Mouse (Mus musculus) kidney, embryonic 15.5 days (tissue): ENCODE measurements around the gene Jmjd1c. TPM values are rescaled to one million over a fixed set of nuclear protein-coding genes. Genes with fewer than 3 reads are reported as not detected.
A peak's percentile ranks its signal among the peaks of the same experiment; 100 is the strongest.

ENCODE experiments used
- ATAC-seq: fragments of 200-750 bp; cut with Nextera tagmentation; replicated peaks from 2 replicates; pipeline ENCODE4 v1.8.0; 2017; ENCODE audit warnings: moderate TSS enrichment; ENCODE audit not compliant: low FRiP score
- H3K27ac ChIP-seq: fragments of 300-500 bp; sonication (generic); 2 replicates; pipeline ENCODE4 v1.5.1; 2015; ENCODE audit warnings: mild to moderate bottlenecking, inconsistent platforms
- H3K27me3 ChIP-seq: fragments of 300-500 bp; sonication (generic); 2 replicates; pipeline ENCODE4 v1.6.1; 2015; ENCODE audit warnings: inconsistent platforms
- H3K36me3 ChIP-seq: fragments of 300-500 bp; sonication (generic); 2 replicates; pipeline ENCODE4 v1.6.1; 2015; ENCODE audit warnings: inconsistent platforms
- H3K4me1 ChIP-seq: fragments of 300-500 bp; sonication (generic); 2 replicates; pipeline ENCODE4 v1.6.1; 2015; ENCODE audit warnings: inconsistent platforms
- H3K4me2 ChIP-seq: fragments of 300-500 bp; sonication (generic); 2 replicates; pipeline ENCODE4 v1.6.1; 2015; ENCODE audit warnings: moderate library complexity, mild to moderate bottlenecking, inconsistent platforms
- H3K4me3 ChIP-seq: fragments of 300-500 bp; sonication (generic); replicated peaks from 2 replicates; pipeline ENCODE4 v1.5.1; 2015; ENCODE audit warnings: mild to moderate bottlenecking, inconsistent platforms
- H3K9ac ChIP-seq: fragments of 300-500 bp; sonication (generic); 2 replicates; pipeline ENCODE4 v1.6.1; 2015; ENCODE audit warnings: mild to moderate bottlenecking, inconsistent platforms
- H3K9me3 ChIP-seq: fragments of 300-500 bp; sonication (generic); replicated peaks from 2 replicates; pipeline ENCODE4 v1.6.1; 2016; ENCODE audit warnings: inconsistent platforms
- WGBS: fragments of 180-500 bp; shearing (Covaris S2); methylation state at CpG from one replicate; pipeline ENCODE4 v1.1.7; 2015; ENCODE audit warnings: mixed read lengths; 5-methylcytosine and 5-hydroxymethylcytosine counted together
- polyA plus RNA-seq: library from polyadenylated mRNA; unstranded; fragments of >200 nt; fragmentation: Nextera tagmentation; extraction: Ambion mirVana; gene quantifications from 2 replicates; pipeline ENCODE4 v1.2.1, GENCODE M21; 2015

Jmjd1c gene
- polyA plus RNA-seq, 1 experiment from 2014 or later = 42.6 TPM

DNA sequence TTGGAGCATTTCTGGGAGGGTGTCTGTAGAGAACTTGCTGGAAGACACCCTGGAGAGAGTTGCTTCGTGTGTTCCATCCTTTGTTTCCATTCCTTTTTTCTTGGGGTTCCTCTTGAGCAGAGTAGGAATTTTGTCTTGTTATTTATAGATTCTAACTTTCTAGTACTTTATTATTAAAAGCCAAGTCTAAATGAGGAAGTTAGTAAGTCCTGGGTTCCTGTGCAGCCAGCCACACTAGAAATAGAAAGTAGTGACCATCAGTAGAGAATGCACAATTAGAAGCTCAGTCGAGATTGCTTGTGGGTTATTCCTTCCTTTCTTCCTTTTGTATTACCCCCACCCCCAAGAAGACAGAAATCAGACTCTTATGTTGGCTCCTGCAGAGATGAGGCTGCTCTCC lies 27.8 kb downstream of the Jmjd1c start:
- H3K4me2 ChIP-seq = no peak overlapping the region
- ATAC-seq = no peak
- no peak overlapping the region for H3K9ac ChIP-seq
- no peaks in the 10 kb centered on the region for H3K36me3 ChIP-seq
- H3K27ac ChIP-seq = no peak overlapping the region
- H3K27me3 ChIP-seq = no peaks in the 10 kb centered on the region
- no peak overlapping the region for H3K4me3 ChIP-seq
- no peaks in the 10 kb centered on the region for H3K9me3 ChIP-seq
- 64% methylated on average over 2 of the region's 2 CpGs for WGBS
- peaks cover 51% of the 10 kb centered on the region for H3K4me1 ChIP-seq

DNA sequence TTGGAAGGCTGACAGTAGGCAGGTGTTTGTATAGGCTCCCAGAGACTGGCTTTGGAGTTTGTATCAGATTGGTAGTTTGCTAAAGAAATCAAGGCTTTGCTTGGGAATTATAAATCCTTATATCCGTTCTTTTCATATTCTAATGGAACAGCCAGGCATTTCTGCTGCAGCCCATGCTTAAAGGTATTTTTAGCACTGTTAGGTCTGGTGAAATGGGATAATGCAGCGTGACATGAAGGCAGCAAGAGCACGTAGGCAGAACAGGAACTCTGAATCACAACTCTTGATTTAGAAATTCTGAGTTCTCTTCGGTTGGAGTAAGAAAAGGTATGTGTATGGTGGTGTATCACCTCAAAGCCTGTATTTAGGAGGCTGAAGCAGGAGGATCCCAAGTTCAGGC lies 28.2 kb downstream of the Jmjd1c start:
- no peak for ATAC-seq
- H3K9ac ChIP-seq = no peak overlapping the region
- 77% methylated on average over 4 of the region's 4 CpGs for WGBS
- no peaks in the 10 kb centered on the region for H3K36me3 ChIP-seq
- no peak overlapping the region for H3K4me3 ChIP-seq
- H3K4me2 ChIP-seq = no peak overlapping the region
- peaks cover 47% of the 10 kb centered on the region for H3K4me1 ChIP-seq
- H3K27me3 ChIP-seq = no peaks in the 10 kb centered on the region
- H3K9me3 ChIP-seq = no peaks in the 10 kb centered on the region
- H3K27ac ChIP-seq = no peak overlapping the region

DNA sequence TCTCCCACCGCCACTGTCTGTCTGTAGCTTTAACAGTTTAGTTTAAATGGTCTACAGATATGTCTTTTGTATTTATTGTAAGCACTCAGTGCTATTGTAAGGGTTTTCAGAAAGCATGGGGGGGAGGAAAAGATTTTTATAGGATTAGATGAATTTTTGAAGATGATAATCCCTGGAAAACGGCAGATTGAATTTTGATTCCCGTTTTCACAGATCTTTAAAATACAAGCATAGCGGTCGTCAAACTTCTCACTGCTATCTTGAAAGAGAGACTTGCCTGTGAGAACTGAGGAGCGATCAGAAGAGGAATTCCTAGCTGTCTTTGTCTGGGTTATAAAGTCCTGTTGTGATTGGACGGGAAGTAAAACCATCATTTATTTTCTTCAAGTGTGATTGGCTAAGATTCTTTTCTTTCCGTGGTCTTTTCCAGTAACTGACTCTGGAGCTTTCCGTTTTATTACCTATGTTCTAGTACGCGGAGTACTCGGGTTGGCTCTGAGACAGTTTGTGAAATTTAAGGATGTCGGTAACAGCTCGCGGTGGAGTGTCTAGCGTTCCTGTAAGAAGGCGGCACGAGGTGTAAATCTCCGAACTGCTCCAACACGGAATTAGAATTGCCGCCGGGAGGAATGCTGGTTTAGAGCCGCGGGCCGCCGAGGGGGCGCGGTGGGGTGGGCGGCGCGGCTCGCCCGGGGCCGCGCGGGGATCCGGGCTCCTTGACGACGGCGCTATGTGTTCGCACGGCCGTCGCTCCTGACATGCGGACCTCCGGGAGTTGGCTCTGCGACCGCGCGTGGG lies 30.3 kb downstream of the Jmjd1c start:
- peak; percentile 81 for ATAC-seq
- WGBS = 1% methylated on average over 50 of the region's 50 CpGs
- Histone ChIP-seq H3K9ac (peak overlapping the region; percentile 79), H3K27ac (peak overlapping the region; percentile 88), H3K4me1 (peaks cover 34% of the 10 kb centered on the region), H3K36me3 (no peaks in the 10 kb centered on the region), H3K4me2 (peak overlapping the region; percentile 86), H3K9me3 (no peaks in the 10 kb centered on the region), H3K4me3 (peak overlapping the region; percentile 93), H3K27me3 (no peaks in the 10 kb centered on the region)

DNA sequence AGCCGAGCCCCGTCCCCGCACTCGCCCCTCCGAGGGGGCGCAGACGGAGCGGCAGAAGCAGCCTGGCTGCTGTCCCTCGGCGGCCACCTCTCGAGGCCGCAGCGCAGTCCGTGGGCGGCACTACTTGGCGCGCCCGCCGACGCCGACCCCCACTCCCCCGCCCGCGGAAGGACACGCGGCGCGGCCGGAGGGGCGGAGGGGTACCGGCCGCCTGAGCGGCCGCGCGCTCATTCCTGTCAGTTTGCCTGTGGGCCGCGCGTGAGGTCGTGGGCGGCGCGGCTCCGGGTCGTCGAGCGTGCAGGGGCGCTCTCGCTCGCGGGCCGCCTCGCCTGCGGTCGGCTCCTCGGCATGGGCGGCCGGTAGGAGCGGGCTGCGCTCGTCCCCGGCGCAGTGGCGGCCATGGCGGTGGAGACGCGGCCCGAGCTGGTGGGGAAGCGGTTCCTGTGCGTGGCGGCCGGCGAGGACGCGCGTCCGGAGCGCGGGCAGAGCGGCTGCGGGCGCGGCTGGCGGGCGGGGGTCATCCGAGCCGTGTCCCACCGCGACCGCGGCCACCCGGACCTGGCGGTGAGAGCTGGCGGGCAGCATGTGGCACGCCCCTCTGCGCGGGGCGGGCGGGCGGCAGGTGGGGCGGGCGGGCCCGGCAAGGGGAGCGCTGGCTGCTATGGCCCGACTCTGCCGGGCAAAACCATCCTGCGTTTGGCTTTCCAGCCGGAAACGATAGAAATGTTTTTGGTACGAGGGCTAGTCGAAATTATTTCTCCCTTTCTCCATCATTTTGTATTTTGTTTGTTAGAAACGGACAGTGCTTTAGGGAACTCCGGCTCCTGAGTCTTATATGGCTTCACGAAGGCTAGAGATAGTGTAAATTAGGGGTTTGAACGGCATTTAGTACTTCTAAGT lies 31.2 kb downstream of the Jmjd1c start:
- ATAC-seq = peak; percentile 74
- H3K4me1 ChIP-seq = peaks cover 28% of the 10 kb centered on the region
- peak overlapping the region; percentile 86 for H3K4me2 ChIP-seq
- H3K9me3 ChIP-seq = no peaks in the 10 kb centered on the region
- H3K9ac ChIP-seq = peak overlapping the region; percentile 79
- H3K4me3 ChIP-seq = peak overlapping the region; percentile 93
- H3K27ac ChIP-seq = peak overlapping the region; percentile 88
- no peaks in the 10 kb centered on the region for H3K27me3 ChIP-seq
- no peaks in the 10 kb centered on the region for H3K36me3 ChIP-seq
- WGBS = under 1% methylated on average over 100 of the region's 115 CpGs

DNA sequence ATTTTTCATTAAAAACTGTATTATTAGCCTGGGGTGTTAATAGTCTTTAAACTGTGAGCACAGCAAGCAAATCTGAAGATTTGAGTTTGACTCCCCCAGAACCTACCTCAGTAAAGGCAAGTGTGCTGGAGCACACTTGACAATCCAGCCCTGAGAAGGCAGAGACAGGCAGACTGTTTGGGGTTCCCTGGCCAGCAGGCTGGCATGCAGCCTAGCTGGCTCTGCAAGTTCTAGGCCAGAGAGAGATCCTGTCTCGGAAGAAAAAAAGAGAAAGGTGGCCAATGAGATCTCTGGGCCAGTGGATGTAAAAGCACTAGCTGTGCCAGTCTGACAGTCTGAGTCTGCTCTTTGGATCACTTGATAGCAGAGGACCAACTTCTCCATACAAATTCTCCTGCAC lies 33.6 kb downstream of the Jmjd1c start:
- Histone ChIP-seq H3K36me3 (no peaks in the 10 kb centered on the region), H3K9me3 (no peaks in the 10 kb centered on the region), H3K4me1 (peaks cover 21% of the 10 kb centered on the region), H3K27ac (no peak overlapping the region), H3K4me2 (no peak overlapping the region), H3K4me3 (no peak overlapping the region), H3K27me3 (no peaks in the 10 kb centered on the region), H3K9ac (no peak overlapping the region)
- 68% methylated on average over 1 of the region's 1 CpGs for WGBS
- no peak for ATAC-seq

DNA sequence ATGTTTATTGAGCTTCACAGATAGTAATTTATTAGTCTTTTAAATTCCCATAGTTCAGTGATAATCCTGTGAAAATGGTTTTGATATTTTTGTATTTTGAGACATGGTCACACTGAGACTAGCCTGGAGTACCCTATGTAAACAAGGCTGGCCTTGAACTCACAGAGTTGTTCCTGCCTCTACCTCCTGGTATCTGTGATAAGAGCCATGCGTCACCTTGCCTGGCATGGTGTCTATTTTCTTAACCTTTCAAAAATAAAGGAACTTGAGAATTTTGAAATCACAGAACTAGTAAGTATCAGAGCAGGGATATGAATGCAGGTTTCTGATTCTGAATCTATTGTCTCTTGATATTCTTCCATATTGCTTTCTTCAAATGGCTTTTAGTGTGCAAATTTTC lies 35.8 kb downstream of the Jmjd1c start:
- H3K4me1 ChIP-seq = peaks cover 11% of the 10 kb centered on the region
- H3K4me2 ChIP-seq = no peak overlapping the region
- no peak overlapping the region for H3K9ac ChIP-seq
- H3K27ac ChIP-seq = no peak overlapping the region
- no peak overlapping the region for H3K4me3 ChIP-seq
- no peaks in the 10 kb centered on the region for H3K27me3 ChIP-seq
- no peaks in the 10 kb centered on the region for H3K36me3 ChIP-seq
- no peak for ATAC-seq
- 62% methylated on average over 1 of the region's 1 CpGs for WGBS
- H3K9me3 ChIP-seq = no peaks in the 10 kb centered on the region

DNA sequence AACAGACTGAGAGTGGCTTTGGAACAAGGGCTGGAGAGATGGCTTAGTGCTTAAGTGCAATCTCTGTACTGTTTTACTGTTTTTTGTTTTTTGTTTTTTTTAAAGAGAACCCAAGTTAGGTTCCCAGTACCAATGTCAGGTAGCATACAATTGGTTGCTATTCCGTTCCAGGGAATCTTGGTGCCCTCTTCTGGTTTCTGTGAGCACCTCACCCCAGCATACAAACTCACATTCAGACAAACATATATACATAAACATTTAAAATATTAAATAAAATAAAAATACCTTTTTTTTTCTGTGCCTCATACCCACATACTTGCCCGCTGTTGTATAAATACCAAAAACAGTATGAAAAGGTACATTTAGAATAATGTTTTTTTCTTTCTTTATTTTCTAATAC lies 38.4 kb downstream of the Jmjd1c start:
- no peak for ATAC-seq
- WGBS = 90% methylated on average over 2 of the region's 2 CpGs
- no peaks in the 10 kb centered on the region for H3K27me3 ChIP-seq

DNA sequence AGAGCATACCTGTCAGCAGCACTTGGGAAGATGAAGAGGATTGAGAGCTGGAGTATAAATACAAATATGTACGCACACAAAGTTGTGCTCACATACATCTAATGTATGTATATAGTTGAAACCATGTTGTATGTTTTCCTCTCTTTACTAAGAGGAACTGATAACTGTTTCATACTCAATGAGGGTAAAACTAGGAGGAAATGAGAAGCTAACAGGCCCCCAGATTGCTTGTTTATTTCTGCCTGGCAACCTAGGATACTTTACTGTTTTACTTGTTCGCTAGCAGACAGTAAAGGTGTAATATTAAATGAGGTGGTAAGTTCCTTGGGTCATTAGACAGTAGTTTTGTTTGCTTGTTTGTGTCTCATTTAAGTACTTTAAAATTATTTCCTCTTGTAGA lies 41.5 kb downstream of the Jmjd1c start:
- WGBS = 88% methylated on average over 2 of the region's 2 CpGs
- no peak overlapping the region for H3K9ac ChIP-seq
- no peak overlapping the region for H3K27ac ChIP-seq
- no peaks in the 10 kb centered on the region for H3K4me1 ChIP-seq
- no peaks in the 10 kb centered on the region for H3K27me3 ChIP-seq
- H3K4me2 ChIP-seq = no peak overlapping the region
- no peak overlapping the region for H3K4me3 ChIP-seq
- ATAC-seq = no peak
- no peaks in the 10 kb centered on the region for H3K36me3 ChIP-seq
- no peaks in the 10 kb centered on the region for H3K9me3 ChIP-seq

More for the DNA sequence above, 38.4 kb downstream of the Jmjd1c start:
- no peak overlapping the region for H3K4me2 ChIP-seq
- no peaks in the 10 kb centered on the region for H3K4me1 ChIP-seq
- no peaks in the 10 kb centered on the region for H3K36me3 ChIP-seq
- no peak overlapping the region for H3K4me3 ChIP-seq
- no peak overlapping the region for H3K9ac ChIP-seq
- H3K9me3 ChIP-seq = no peaks in the 10 kb centered on the region
- no peak overlapping the region for H3K27ac ChIP-seq

DNA sequence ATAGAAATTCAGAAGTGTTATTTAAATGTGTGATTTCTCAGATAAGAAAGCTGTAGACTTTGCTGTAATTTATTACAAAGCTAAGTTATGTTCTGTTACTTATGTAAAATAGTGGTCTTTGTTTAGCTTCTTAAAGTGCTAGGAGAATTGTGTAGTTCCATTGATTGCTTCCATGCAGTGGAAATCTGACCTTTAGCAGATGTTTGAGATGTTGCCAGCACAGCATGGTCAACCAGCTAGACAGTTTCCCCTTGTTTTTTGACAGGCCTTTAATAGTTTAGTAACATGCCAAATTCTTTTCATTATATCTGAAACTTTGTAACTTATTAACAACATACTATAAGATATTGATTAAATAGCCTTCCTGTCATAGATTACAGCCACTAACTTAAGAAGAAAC lies 47.7 kb downstream of the Jmjd1c start:
- Histone ChIP-seq H3K4me2 (no peak overlapping the region), H3K4me1 (no peaks in the 10 kb centered on the region), H3K9me3 (no peaks in the 10 kb centered on the region), H3K27ac (no peak overlapping the region), H3K4me3 (no peak overlapping the region), H3K9ac (no peak overlapping the region), H3K36me3 (no peaks in the 10 kb centered on the region), H3K27me3 (no peaks in the 10 kb centered on the region)
- ATAC-seq = no peak

DNA sequence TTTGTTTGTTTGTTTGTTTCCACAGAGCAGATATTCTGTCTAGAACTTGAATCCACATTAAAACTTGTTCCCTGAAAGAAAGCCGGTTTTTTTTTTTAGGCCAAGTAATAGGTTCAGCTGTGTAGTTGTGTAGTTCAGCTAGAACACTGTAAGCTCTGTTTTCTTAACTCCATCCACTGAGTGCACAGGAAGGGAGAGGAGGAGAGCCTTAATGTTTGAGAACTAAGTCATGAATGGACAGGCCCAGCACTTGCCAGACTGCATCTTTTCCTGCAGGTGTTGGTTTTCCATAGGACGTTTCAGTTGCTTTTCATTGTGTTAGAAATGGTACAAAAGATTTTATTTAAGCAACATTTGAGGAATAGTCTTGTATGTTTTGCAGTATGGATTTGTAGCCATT lies 48.3 kb downstream of the Jmjd1c start:
- H3K9me3 ChIP-seq = no peaks in the 10 kb centered on the region
- no peak overlapping the region for H3K4me2 ChIP-seq
- H3K4me1 ChIP-seq = no peaks in the 10 kb centered on the region
- H3K36me3 ChIP-seq = no peaks in the 10 kb centered on the region
- H3K27me3 ChIP-seq = no peaks in the 10 kb centered on the region
- H3K9ac ChIP-seq = no peak overlapping the region
- ATAC-seq = no peak
- no peak overlapping the region for H3K4me3 ChIP-seq
- 57% methylated on average over 2 of the region's 2 CpGs for WGBS
- no peak overlapping the region for H3K27ac ChIP-seq

DNA sequence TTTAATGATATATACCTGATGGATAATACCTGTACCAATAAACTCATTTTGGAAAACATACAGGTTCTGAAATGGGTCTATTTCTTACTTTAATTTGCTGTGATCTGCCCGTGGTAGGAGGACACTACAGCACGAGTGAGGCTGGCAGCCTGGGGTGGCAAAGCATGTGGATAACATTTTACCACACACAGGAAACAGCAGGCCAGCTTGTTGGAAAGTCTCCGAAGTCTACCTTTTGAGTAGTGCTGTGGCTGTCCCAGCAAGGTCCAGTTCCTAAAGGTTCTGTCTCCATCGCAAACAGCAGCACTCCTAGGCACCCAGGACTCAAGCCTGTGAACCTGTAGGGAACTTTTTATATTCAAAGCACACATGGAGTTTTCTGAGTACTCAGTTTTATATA lies 49.7 kb downstream of the Jmjd1c start:
- WGBS = 85% methylated on average over 4 of the region's 4 CpGs
- H3K4me1 ChIP-seq = no peaks in the 10 kb centered on the region
- no peaks in the 10 kb centered on the region for H3K36me3 ChIP-seq
- no peak overlapping the region for H3K4me2 ChIP-seq
- no peaks in the 10 kb centered on the region for H3K9me3 ChIP-seq
- no peak overlapping the region for H3K27ac ChIP-seq
- ATAC-seq = no peak
- no peak overlapping the region for H3K9ac ChIP-seq
- no peaks in the 10 kb centered on the region for H3K27me3 ChIP-seq
- no peak overlapping the region for H3K4me3 ChIP-seq

DNA sequence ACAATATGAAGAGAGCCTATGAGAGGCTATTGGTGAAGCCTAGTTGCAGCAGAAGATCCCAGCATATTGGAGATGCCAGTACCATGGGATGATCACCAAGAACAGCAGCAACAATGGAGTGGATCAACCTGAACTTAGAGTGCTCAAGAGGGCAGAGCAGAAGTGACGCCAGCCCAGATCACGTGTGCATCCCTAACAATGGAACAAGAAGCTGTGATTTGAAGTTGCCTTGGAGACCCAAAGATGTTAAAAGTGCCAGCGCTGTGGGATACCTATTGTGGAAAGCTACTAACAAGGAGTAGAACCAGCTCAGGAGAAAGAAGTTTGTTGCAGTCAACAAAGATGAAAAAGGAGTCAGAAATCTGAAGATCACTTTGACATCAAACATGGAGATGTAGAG lies 55.8 kb downstream of the Jmjd1c start:
- Histone ChIP-seq H3K4me1 (no peaks in the 10 kb centered on the region), H3K27ac (no peak overlapping the region), H3K4me2 (no peak overlapping the region), H3K9me3 (no peaks in the 10 kb centered on the region), H3K4me3 (no peak overlapping the region), H3K27me3 (no peaks in the 10 kb centered on the region), H3K9ac (no peak overlapping the region), H3K36me3 (peaks cover 7% of the 10 kb centered on the region; the same call in 1 of the 2 replicates)
- no peak for ATAC-seq
- 96% methylated on average over 3 of the region's 3 CpGs for WGBS
